Mouse (Mus musculus) cerebellum, adult 2 months (tissue): ENCODE results near the gene Dhx38.

ENCODE experiments used
- CTCF ChIP-seq: fragments of 200-500 bp; IDR thresholded peaks from 2 replicates; pipeline ENCODE4 v1.5.1; 2011; ENCODE audit warnings: low read depth, mild to moderate bottlenecking, control low read depth, low read length, moderate library complexity, borderline replicate concordance; ENCODE audit not compliant: insufficient read depth
- POLR2A ChIP-seq: fragments of 200-500 bp; IDR thresholded peaks from 2 replicates; pipeline ENCODE4 v1.6.1; 2011; ENCODE audit warnings: low read length, control low read depth, borderline replicate concordance; ENCODE audit not compliant: insufficient read depth

DNA sequence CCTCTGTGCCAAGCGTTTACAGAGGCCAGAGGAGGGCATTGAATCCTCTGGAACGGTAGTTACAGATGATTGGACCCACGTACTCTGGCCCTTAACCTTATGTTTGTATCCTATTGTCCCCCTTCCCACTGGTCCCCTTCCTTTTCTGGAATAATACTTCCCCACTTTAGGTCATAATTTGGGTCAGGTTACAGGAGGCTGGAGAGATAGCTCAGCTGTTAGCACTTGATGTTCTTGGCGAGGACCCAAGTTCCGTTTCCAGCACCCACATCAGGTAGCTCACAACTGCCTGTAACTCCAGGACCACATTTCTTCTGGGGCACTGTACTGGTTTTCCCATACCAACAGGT lies 43.5 kb upstream of the Dhx38 start:
- no peak for TF ChIP-seq POLR2A
- no peak for TF ChIP-seq CTCF
